Mouse (Mus musculus) embryo, embryonic 10 days (tissue): ENCODE results near the gene Spata32.

Source experiments
- DNase-seq: peaks from one replicate; pipeline ENCODE4 v3.0.0-alpha.2; 2015; ENCODE audit warnings: low spot score

The Spata32 gene

DNA sequence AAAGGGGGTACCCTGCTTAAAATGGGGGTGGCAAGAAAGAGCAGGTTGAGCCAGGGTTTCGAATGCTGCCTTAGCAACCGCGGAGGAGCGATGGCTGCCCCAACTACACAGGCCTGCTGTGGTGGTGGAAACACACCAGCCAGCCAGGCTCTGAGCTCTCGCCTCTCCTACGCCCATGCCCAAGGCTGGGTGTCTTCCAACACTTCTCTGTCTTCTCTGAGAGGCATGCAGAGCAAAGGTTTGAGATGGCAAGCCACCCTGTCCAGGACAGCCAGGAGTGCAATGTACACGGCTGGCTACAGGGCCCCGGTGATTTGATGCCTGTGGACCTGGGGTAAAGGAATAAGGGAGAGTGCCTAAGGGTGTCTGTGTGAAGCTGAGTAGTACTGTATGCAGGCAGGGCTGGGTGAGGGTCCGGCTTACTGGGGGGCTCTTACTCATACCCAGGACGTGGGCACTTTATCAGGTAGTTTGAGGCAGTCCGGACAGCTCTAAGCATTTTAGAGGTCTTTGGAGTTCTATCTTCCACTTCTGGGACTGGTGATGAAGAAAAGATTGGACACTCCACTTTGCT lies 44.4 kb downstream of the Spata32 start:
- DNase-seq = no peak

DNA sequence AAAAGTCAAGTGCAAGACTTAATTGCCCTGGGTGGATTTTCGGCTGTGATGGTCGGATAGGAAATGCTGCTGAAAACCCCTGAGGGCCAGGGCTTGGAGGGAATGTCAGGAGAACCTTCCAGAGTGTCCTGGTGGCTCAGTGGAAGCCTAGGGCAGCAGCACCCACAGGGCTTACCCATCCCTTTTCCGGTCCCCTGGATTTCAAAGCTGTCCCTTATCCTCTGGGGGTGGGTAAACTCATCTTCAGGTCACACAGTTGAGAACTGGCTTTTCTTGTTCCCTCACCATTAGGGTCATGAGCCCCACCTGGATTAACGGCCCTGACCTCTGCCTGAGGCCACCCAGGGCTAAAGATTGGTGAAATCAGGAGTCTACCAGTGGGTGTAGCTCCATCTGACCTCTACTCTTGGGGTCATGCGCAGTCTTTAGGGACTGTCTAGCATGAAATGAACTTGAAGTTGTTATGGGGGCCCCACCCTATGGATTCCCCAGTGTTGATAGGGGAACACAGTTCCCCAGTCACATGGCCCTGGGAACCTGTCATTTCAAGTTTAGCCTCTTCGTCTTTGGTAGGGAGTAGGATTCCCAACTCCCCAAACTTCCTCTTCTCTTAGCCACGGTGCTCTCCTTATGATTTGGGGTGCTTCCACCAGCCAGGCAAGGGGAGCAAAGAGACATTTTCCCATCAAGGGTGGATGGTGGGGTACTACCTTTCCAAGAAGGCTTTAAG lies 45.0 kb downstream of the Spata32 start:
- DNase-seq = no peak

DNA sequence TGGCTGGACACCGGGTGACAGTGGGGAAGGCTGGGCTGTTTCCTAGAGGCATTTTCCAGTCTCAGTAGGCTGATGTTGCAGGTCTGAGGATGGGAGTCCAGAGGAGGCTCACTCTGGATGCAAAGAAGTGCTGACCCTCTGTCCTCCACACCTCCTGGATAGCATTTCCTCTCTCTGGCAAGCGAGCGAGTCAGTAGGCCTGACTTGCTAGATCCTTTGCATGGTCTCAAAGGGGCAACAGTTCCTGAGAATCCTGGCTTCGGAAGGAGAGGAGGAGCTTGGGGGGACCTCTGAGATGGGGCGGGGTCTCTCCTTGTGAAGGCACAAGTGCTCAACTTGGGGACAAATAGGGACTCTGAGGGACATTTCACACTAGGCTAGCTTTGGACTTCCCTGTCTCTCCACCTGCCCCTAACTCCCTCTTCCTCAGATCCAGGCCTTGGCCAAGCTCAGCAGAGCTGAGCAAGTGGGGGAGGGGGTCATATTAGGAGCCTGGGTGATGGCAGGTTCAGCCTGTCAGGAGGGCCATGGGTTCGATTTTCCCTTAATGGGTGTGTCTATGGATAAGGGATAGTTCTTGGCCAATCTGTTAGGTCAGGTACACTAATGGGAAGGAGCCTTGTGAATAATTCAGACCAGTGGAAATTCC lies 45.7 kb downstream of the Spata32 start:
- no peak for DNase-seq

DNA sequence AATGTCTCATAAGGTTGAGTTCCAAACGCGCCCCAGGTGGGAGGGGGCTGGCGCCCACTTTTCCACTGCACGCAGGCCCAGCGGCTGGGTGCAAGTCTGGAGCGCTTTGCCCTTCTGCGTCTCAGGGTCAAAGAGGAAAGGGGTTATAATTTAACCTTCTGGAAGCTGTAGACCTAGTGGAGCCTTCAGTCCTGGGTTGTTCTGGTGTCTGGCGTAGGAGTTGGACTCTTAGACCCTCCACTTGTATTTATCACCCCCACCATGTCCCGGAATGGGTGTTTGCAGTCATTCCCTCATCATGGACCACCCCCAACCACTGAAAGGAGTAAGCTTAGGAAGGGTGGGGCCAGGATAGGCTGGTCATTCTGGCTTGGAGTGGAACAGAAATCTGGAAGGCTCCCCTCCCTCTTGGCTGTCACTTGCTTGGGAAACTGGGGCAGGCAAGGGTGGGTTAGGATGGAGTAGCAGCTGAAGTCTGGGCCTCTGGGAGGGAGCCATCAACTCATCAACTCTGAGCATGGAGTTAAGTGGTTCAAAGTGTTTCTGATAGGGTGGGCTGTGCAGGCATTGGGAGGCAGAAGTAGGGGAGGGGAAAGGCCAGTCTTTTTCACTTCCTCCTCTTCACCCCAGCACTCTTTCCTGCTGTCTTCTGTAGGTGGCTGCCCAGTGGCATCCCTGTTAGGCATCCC lies 46.4 kb downstream of the Spata32 start:
- no peak for DNase-seq

DNA sequence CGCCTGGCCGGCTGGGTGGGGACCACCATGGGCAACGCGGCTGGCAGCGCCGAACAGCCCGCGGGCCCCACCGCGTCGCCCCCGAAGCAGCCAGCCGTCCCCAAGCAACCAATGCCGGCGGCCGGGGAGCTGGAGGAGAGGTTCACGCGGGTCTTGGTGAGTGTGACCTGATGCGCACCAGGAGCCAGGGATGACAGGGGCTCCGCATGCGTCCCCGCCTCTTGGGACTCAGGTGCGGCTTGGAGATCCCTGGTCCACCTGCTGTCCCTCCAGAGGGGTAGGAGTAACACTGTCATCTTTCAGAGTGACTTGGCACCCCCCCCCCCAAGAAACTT lies 47.0 kb downstream of the Spata32 start:
- no peak for DNase-seq

DNA sequence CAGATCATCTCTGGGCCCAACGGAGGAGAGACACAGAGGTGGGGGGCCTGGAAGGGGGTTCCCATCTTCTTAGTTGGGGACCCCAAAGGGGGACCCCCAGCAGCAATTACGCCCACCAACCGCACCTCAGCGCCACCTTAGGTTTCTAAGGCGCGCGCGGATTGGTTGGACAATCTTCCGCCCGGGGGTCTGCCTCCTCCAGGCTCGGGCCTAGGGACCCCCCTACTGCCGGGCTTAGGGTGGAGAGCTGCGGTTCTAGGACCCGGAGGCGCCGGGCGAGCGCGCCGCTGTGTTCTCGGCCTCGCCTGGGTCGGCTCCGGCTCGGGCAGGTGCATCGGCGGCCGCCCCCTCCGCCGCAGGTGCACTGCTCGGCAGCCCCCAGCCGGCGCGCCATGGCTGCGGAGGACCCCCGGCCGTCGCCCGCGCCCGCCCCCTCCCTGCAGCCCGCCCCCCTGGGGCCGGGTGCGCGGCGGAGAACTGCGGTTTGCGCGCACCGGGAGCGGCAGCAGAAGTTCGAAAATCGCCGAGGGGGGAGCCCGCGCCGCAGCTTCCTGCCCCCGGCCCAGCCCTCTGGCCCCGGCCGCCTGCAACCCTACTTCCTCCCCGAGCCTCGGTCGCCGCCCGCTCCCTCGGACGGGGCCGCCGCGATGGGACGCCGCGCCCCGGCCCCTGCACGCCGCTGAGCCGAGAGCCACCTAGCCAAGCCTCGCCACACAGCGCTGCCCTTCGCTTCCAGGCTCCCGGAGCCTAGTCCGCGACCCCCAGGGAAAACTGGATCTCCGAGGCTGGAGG lies 47.5 kb downstream of the Spata32 start, which contains the start of gene Fmnl1:
Fmnl1 (plus strand) TSS at position 614 of the 792 bp plus-strand sequence.
- DNase-seq = peak; percentile 33

DNA sequence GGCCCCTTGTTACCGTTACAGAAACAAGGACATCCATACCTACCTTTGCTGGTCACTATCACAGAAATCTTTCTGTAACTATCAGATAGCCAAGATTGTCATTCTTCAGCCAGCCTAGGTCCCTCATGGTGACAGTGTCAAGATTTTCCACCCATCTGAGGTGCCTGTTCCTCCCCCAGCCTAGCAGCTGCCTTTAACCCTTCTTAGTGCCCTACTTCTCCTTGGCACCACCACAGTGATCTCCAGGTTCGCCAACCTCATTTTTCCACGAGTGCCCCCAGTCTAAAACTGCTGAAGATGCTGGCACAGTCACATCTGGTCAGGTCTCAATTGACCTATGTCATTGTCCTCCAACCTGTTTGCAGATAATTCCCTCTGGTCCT lies 48.1 kb downstream of the Spata32 start:
- no peak for DNase-seq

DNA sequence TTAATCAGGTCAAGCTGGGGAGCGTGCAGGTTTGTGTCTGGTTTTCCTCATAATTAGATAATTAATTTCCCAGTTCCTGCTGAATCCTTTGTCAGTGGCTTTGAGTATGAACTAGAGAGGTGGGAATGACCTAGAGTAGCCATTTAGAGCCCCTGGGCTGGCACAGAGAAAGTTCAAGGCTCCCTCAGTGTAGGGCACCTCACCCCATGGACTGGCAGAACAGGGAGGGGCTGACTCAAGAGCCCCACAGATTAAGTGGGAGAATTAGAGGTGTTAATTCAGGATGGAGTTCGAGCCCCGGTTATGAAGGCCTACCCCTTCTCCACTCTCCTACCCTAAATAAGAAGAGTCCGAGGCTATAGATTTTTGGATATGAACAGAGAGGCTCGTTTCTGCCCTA lies 48.6 kb downstream of the Spata32 start:
- DNase-seq = no peak

DNA sequence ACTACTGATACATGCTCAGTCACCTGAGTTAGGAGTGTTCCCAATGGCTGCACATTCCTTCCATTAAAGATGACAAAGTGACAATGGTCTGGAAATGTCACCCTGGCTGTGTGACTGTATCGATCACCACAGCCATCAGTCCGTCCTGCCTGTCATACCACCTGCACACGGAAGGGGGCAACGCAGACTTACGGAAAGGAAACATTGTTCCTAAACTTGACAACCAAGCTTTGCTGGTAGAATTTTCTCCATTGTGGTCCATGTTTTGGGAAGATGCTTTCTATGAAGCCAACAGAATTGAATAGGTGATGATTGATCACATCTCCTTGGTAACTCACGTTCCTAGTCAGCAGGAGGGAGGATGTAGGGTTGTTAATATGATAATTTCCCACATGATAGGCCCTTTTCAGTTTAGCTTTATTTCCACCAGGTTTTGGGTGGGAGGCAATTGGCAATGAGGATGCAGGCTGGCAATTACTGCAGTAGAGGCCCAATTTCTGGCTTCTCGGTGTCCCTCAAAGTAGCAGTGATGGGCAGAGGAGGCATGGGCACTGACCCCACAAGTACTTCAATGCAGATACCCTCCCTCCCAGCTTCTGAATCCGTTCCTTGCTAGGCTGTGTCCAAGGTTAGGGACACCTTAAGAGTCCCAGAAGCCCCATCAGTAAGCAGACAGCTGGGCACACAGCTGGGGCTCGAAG lies 49.4 kb downstream of the Spata32 start:
- peak; percentile 84 for DNase-seq

DNA sequence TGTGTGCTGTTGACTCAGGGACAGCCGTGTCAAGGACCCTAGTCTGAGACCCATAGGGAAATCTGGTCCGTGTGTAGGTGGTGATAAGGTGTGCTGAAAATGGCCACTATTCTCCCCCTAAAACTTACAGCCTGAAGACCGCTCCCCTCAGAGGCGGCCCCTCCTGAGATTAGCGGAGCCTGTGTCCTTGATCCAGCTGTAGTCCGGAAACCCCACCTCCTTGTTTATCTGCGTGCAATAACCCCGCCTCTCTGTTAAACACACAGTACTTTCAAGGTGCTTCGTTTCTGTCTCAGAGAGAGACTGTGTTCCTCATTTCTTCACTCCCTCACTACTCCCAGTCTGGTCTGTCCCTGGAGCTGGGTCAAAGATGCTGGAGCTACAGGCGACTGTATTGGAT lies 53.8 kb downstream of the Spata32 start:
- no peak for DNase-seq

DNA sequence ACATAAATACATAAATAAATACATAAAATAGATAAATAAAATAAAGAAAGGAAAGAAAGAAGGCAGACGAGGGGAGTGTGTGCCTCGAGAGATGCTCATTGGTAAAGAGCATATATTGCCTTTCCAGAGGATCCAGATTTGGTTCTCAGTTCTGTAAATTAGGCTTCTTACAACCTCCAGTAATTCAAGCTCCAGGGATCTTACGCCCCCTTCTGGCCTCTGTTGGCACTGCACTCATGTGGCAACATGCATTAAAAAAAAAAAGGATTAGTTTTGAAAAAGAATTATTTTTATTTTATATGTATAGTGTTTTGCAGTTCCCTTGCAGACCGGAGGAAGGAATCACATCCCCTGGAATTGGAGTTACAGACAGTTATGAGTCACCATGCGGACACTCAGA lies 56.1 kb downstream of the Spata32 start:
- no peak for DNase-seq

DNA sequence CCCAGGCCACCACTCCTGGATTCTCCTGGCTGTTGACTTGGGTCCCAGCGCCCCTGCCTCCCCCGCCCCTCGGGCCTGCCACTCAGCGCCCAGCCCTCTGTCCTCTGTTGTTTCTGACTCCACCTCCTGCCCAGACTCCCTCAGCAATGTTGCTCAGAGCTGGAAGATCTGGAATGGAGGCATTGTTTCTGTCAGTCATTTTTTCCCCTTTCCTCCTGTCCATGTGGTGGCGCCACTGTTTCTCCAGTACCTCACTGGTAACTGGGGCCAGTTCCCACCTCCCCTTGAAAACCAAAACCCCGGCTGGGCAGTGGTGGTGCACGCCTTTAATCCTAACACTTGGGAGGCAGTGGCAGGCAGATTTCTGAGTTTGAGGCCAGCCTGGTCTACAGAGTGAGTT lies 56.8 kb downstream of the Spata32 start:
- DNase-seq = no peak

DNA sequence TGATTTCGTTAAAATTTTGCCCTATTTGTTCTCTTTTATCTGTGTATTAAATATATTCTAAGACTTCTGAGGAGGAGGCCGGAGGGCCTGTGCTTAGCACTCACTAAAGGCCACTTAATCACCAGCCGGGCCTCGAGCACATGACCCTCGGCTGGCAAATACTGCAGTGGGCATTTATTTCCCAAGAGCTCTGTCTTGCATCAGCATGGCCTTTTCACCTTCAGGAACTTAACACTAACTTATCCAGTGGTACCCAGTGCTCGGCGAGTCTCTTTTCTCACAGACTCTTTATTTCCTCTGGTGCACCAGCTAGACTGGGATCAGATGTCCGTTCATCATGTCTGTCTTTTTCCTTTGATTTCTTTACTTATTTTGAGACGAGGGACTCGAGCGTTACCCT lies 57.5 kb downstream of the Spata32 start:
- DNase-seq = no peak

DNA sequence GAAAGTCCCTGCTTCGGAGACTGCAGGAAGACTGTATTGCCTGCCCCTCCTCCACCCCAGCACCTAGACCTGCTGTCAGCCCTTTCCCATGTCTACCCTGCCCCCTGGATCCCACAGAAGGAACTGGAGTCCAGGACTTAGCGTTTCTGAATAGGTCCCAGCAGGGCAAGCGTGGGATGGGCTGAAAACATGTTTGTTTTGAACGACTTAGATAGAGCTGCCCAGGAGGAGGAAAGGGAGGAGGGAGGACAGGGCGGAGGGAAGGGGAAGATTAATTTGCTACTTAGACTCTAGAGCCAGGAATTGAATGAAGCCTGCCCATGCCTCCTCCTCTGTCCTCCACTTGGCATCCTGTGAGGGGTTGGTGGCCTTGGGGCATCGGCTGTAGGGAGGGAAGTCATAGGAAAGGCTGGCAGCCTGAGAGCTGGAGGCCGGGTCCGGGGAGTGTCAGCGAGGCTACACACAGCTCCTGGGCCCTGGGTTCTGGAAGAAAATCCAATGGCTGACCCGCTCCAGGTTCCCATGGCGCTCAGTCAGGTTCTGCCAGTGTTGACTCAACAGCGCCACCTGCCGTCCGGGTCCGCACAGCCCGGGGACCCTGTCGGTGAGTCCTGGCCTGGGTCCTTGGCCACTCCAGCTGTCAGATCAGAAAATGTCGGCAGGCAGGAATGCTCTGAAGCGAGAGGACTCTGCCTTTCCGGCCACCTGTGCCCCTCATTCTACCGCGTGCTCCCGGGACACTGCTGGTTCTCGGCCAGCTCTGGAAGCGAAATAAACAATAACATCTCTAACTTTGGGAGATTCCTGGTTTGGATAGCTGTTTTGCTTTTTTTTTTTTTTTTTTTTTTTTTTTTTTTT lies 59.4 kb downstream of the Spata32 start:
- peak; percentile 96 for DNase-seq
